Mouse (Mus musculus): ENCODE measurements around the gene Cs.

GRCm38 (mm10) chr10:128377940-128378448, 40.5 kb downstream of the Cs start:
- TF ChIP-seq CTCF (IDR thresholded peaks at IDR 0.05; ENCODE audit: low read depth) (no peak), EP300 (IDR thresholded peaks at IDR 0.05; ENCODE audit: low read depth) (no peak)
